ENCODE assay signal across 19 mouse cellular contexts in genomic region chr2:91394078-91394477, GRCm38 (mm10). TPM values are rescaled to one million over a fixed set of nuclear protein-coding genes. Genes with fewer than 3 reads are reported as not detected.
DNase-seq lines count a peak whose midpoint lies in the region; ATAC-seq lines count a peak whose summit lies in the region.
"Had no signal": no experiment of that assay in that cellular context is flagged by ENCODE, and none has a peak within 500 bp of the region (broad histone marks: within the 10 kb centered on the region; RNA-seq: fewer than 3 reads in every experiment).

No protein-coding gene starts in this region.

- no peak overlapping the region for H3K27ac ChIP-seq in hindbrain, embryonic 16.5 days (ENCODE audit: low read depth, low read length)
- H3K27ac ChIP-seq: embryonic facial prominence, embryonic 12.5 days; heart, embryonic 10.5 days; macrophage; stomach, embryonic 15.5 days had no signal

- no peaks in the 10 kb centered on the region for H3K36me3 ChIP-seq in hindbrain, embryonic 16.5 days (ENCODE audit: control insufficient read depth, insufficient read depth, low read length)
- H3K36me3 ChIP-seq: embryonic facial prominence, embryonic 12.5 days; heart, embryonic 10.5 days; stomach, embryonic 15.5 days had no signal

- H3K9ac ChIP-seq in hindbrain, embryonic 16.5 days (ENCODE audit: low read depth, low read length) = no peak overlapping the region
- H3K9ac ChIP-seq: embryonic facial prominence, embryonic 12.5 days; stomach, embryonic 15.5 days had no signal

- DNase-seq in embryo, embryonic 10 days (ENCODE audit: low spot score) = peak; percentile 17
- no peak for DNase-seq in embryo, embryonic 10.5 days (ENCODE audit: low spot score)
- DNase-seq in cerebellum, adult 9-10 months = peak; percentile 61
- peak; percentile 26 for DNase-seq in kidney, adult 9 months
- peak; percentile 55 for DNase-seq in retina, embryonic 14.5 days (ENCODE audit: low spot score)
- no peak for DNase-seq in adrenal gland, postnatal 4 days (ENCODE audit: low spot score in 2 of 2)
- DNase-seq in right cerebral cortex, postnatal 14 days = no peak
- DNase-seq: adrenal gland, postnatal 25 days; gastrocnemius, postnatal 10 days; heart, postnatal 36 days; liver; lung, adult 18-20 months; midbrain, embryonic 14.5 days had no signal

- H3K9me3 ChIP-seq in hindbrain, embryonic 16.5 days (ENCODE audit: control insufficient read depth, low read length) = no peaks in the 10 kb centered on the region
- H3K9me3 ChIP-seq: embryonic facial prominence, embryonic 12.5 days; heart, embryonic 10.5 days; stomach, embryonic 15.5 days had no signal

- 47% methylated on average over 4 of the region's 4 CpGs for WGBS in hindbrain, embryonic 16.5 days

- H3K4me2 ChIP-seq in hindbrain, embryonic 16.5 days (ENCODE audit: low read length) = no peak overlapping the region
- H3K4me2 ChIP-seq: embryonic facial prominence, embryonic 12.5 days; stomach, embryonic 15.5 days had no signal

- ATAC-seq in hindbrain, embryonic 16.5 days = no peak

- H3K4me3 ChIP-seq in hindbrain, embryonic 16.5 days (ENCODE audit: low read length) = no peak overlapping the region
- H3K4me3 ChIP-seq: embryonic facial prominence, embryonic 12.5 days; heart, embryonic 10.5 days; stomach, embryonic 15.5 days had no signal

- H3K4me1 ChIP-seq in hindbrain, embryonic 16.5 days (ENCODE audit: control insufficient read depth, insufficient read depth, low read depth, low read length) = no peaks in the 10 kb centered on the region; the same call in 1 of the 2 replicates
- H3K4me1 ChIP-seq: stomach, embryonic 15.5 days had no signal

- no peaks in the 10 kb centered on the region for H3K27me3 ChIP-seq in hindbrain, embryonic 16.5 days (replicated peaks; ENCODE audit: control insufficient read depth, insufficient read depth, low read length)
- H3K27me3 ChIP-seq: CH12.LX; embryonic facial prominence, embryonic 12.5 days; stomach, embryonic 15.5 days had no signal

RNA-seq across cellular contexts. Expression of gene 1110051M20Rik, which starts 50.4 kb away (rescaled TPM):
- polyA plus RNA-seq in hindbrain, embryonic 16.5 days (2015; fragmentation: Nextera tagmentation; extraction: Ambion mirVana) = 161 and 163 TPM in 2 replicates
- 10 to 100 TPM; 24.7 to 30.2 TPM for total RNA-seq in adrenal gland, postnatal 4 days (2021)

Comparison
In these comparisons a context has a peak if more than half of its experiments do, and no peak if none do; other contexts are left out.
1. DNase-seq: peak in embryo, embryonic 10 days (single experiment), cerebellum, adult 9-10 months (single experiment), kidney, adult 9 months (single experiment) and retina, embryonic 14.5 days (single experiment); none in embryo, embryonic 10.5 days (single experiment), adrenal gland, postnatal 4 days (0 of 2) and right cerebral cortex, postnatal 14 days (single experiment).